Mouse (Mus musculus) liver, embryonic 16.5 days (tissue): ENCODE results near the gene Tmem59. TPM values are rescaled to one million over a fixed set of nuclear protein-coding genes. Genes with fewer than 3 reads are reported as not detected.

Experiments used
- ATAC-seq: fragments of 200-750 bp; cut with Nextera tagmentation; 2 replicates; pipeline ENCODE4 v1.8.0; 2017; ENCODE audit warnings: low read depth, mild to moderate bottlenecking, moderate number of reproducible peaks, moderate library complexity
- H3K27ac ChIP-seq: fragments of 300-500 bp; sonication (generic); 2 replicates; pipeline ENCODE4 v1.5.1; 2014; ENCODE audit warnings: mild to moderate bottlenecking, low read length
- H3K27me3 ChIP-seq: fragments of 300-500 bp; sonication (generic); 2 replicates; pipeline ENCODE4 v1.6.1; 2014; ENCODE audit warnings: low read depth, low read length, mixed read lengths; ENCODE audit not compliant: control insufficient read depth, insufficient read depth
- H3K36me3 ChIP-seq: fragments of 300-500 bp; sonication (generic); 2 replicates; pipeline ENCODE4 v1.6.1; 2014; ENCODE audit warnings: mild to moderate bottlenecking; ENCODE audit not compliant: control insufficient read depth, insufficient read depth
- H3K4me1 ChIP-seq: fragments of 300-500 bp; sonication (generic); 2 replicates; pipeline ENCODE4 v1.6.1; 2014; ENCODE audit warnings: low read depth, low read length, mixed read lengths; ENCODE audit not compliant: control insufficient read depth
- H3K4me2 ChIP-seq: fragments of 300-500 bp; sonication (generic); 2 replicates; pipeline ENCODE4 v1.6.1; 2014; ENCODE audit warnings: low read depth, low read length, mixed read lengths
- H3K4me3 ChIP-seq: fragments of 300-500 bp; sonication (generic); 2 replicates; pipeline ENCODE4 v1.5.1; 2014; ENCODE audit warnings: low read depth, mild to moderate bottlenecking, low read length
- H3K9ac ChIP-seq: fragments of 300-500 bp; sonication (generic); 2 replicates; pipeline ENCODE4 v1.6.1; 2014; ENCODE audit warnings: low read depth, low read length
- H3K9me3 ChIP-seq: fragments of 300-500 bp; sonication (generic); replicated peaks from 2 replicates; pipeline ENCODE4 v1.6.1; 2016; ENCODE audit warnings: low read length; ENCODE audit not compliant: control insufficient read depth
- WGBS: fragments of 180-500 bp; shearing (Covaris S2); extraction: QIAGEN DNeasy Blood & Tissue Kit; methylation state at CpG from one replicate; pipeline ENCODE4 v1.1.7; 2014; ENCODE audit not compliant: insufficient replicate concordance; 5-methylcytosine and 5-hydroxymethylcytosine counted together
- polyA plus RNA-seq: library from polyadenylated mRNA; unstranded; fragments of >200 nt; fragmentation: Nextera tagmentation; extraction: Ambion mirVana; gene quantifications from 2 replicates; pipeline ENCODE4 v1.2.1, GENCODE M21; 2015

Gene Tmem59
- polyA plus RNA-seq, 1 experiment from 2014 or later: 196 TPM

- no peak overlapping the region for H3K4me2 ChIP-seq
- no peak overlapping the region for H3K9ac ChIP-seq
- no peak for ATAC-seq
- no peaks in the 10 kb centered on the region for H3K36me3 ChIP-seq
- no peaks in the 10 kb centered on the region for H3K9me3 ChIP-seq
- 68% methylated on average over 5 of the region's 5 CpGs for WGBS
- H3K4me1 ChIP-seq: peaks cover 11% of the 10 kb centered on the region
- H3K27ac ChIP-seq: no peak overlapping the region
- H3K27me3 ChIP-seq: no peaks in the 10 kb centered on the region; the same call in 1 of the 2 replicates
- H3K4me3 ChIP-seq: no peak overlapping the region
Observed at GRCm38 (mm10) chr4:107211936-107212335, 33.7 kb downstream of the Tmem59 start.

- no peaks in the 10 kb centered on the region for H3K9me3 ChIP-seq
- peaks cover 26% of the 10 kb centered on the region for H3K4me1 ChIP-seq
- H3K27ac ChIP-seq: no peak overlapping the region
- no peak overlapping the region for H3K4me2 ChIP-seq
- no peaks in the 10 kb centered on the region; the same call in 1 of the 2 replicates for H3K27me3 ChIP-seq
- no peak overlapping the region for H3K9ac ChIP-seq
- ATAC-seq: no peak
- H3K36me3 ChIP-seq: no peaks in the 10 kb centered on the region
- 46% methylated on average over 12 of the region's 12 CpGs for WGBS
- H3K4me3 ChIP-seq: no peak overlapping the region
Observed at GRCm38 (mm10) chr4:107213279-107214011, 35.2 kb downstream of the Tmem59 start.

- WGBS: 23% methylated on average over 9 of the region's 9 CpGs
- no peak overlapping the region for H3K4me3 ChIP-seq
Observed at GRCm38 (mm10) chr4:107217574-107217973, 39.4 kb downstream of the Tmem59 start.

GRCm38 (mm10) chr4:107221524-107221923 lies 43.3 kb downstream of the Tmem59 start:
- Histone ChIP-seq H3K4me2 (no peak overlapping the region), H3K27me3 (no peaks in the 10 kb centered on the region), H3K9me3 (no peaks in the 10 kb centered on the region), H3K9ac (no peak overlapping the region), H3K27ac (no peak overlapping the region), H3K4me1 (peaks cover 36% of the 10 kb centered on the region), H3K4me3 (no peak overlapping the region), H3K36me3 (no peaks in the 10 kb centered on the region)
- 77% methylated on average over 5 of the region's 5 CpGs for WGBS
- ATAC-seq: no peak

More at GRCm38 (mm10) chr4:107217574-107217973, 39.4 kb downstream of the Tmem59 start:
- peaks cover 29% of the 10 kb centered on the region for H3K4me1 ChIP-seq
- peak; percentile 99 for ATAC-seq
- no peaks in the 10 kb centered on the region for H3K36me3 ChIP-seq
- H3K27ac ChIP-seq: peak overlapping the region; percentile 75
- no peaks in the 10 kb centered on the region; the same call in 1 of the 2 replicates for H3K27me3 ChIP-seq
- H3K4me2 ChIP-seq: peak overlapping the region; percentile 42
- no peaks in the 10 kb centered on the region for H3K9me3 ChIP-seq
- peak overlapping the region; percentile 47 for H3K9ac ChIP-seq

DNA sequence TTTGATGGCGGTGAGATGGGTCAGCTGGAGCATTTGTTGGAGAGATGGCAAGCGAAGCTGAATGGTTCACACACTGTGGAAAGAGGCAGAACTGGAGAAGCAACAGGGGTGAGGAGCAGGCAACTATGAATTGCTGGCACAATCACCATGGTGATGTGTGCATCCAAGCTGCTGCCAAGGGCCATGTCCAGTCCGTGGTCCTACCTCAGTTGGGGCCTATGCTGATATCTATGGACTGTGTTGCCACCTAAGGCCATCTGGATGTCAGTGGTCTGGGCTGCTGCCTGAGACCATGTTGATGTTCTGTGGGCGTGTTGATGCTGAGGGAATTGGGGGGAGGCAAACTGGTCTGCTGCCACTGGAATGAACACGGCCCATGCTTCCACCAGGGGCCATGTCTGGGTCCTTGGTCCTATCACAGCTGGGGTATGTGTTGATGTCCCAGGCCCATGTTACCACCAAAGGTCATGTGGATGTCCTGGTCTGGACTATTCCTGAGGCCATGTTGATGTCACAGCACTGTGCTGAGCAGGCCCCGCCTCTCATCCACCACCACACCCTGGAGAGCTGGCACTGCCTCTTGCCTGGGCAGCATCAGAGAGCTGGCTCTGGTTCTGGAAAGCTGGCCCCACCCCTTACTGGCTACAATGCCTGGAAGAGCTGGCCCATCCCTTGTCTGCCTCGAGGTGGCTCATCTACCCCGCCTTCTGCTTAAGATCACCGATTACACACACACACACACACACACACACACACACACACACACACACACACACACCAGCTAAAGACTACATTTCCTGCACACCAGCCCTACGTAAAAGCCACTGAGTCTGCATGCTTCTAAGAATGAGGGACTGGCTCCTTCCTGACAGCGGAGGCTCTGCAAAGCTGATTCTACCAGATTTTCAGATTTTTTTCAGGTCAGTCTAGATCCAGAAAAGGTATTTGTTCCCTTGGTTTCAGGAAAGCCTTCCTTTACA lies 45.3 kb downstream of the Tmem59 start:
- no peak overlapping the region for H3K4me3 ChIP-seq
- no peak overlapping the region for H3K27ac ChIP-seq
- H3K4me1 ChIP-seq: peaks cover 17% of the 10 kb centered on the region
- H3K4me2 ChIP-seq: no peak overlapping the region
- H3K27me3 ChIP-seq: no peaks in the 10 kb centered on the region
- H3K9me3 ChIP-seq: no peaks in the 10 kb centered on the region
- WGBS: 60% methylated on average over 11 of the region's 11 CpGs
- peak; percentile 71 for ATAC-seq
- H3K36me3 ChIP-seq: no peaks in the 10 kb centered on the region
- no peak overlapping the region for H3K9ac ChIP-seq

- WGBS: 36% methylated on average over 2 of the region's 2 CpGs
- H3K4me1 ChIP-seq: peaks cover 9% of the 10 kb centered on the region
Observed at GRCm38 (mm10) chr4:107226313-107226712, 48.1 kb downstream of the Tmem59 start.

DNA sequence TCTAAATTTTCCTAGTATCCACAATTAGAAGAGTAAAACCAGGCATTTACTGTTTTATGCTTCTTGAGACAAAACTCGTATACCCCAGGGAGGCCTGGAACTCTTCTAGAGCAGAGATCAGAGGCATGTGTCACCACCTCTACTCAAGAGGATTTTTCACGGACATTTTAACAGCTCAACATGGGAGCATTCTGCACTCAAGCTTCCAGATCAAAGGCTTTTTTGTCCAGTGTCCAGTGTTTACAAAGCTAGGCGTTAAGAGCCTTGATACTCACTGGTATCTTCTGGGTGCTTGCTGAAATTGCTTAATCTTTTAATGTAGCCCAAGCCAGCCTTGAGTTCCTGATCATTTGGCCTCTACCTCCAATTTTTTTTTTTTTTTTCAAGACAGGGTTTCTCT lies 54.0 kb downstream of the Tmem59 start:
- no peaks in the 10 kb centered on the region for H3K9me3 ChIP-seq
- H3K9ac ChIP-seq: no peak overlapping the region
- no peak overlapping the region for H3K4me3 ChIP-seq
- 69% methylated on average over 3 of the region's 3 CpGs for WGBS
- no peaks in the 10 kb centered on the region for H3K4me1 ChIP-seq
- H3K27ac ChIP-seq: no peak overlapping the region
- ATAC-seq: no peak
- no peak overlapping the region for H3K4me2 ChIP-seq
- H3K36me3 ChIP-seq: no peaks in the 10 kb centered on the region; the same call in 1 of the 2 replicates
- no peaks in the 10 kb centered on the region for H3K27me3 ChIP-seq

More at GRCm38 (mm10) chr4:107226313-107226712, 48.1 kb downstream of the Tmem59 start:
- Histone ChIP-seq H3K9ac (no peak overlapping the region), H3K4me2 (no peak overlapping the region), H3K27me3 (no peaks in the 10 kb centered on the region), H3K4me3 (no peak overlapping the region), H3K27ac (no peak overlapping the region), H3K9me3 (no peaks in the 10 kb centered on the region), H3K36me3 (no peaks in the 10 kb centered on the region)
- ATAC-seq: no peak

DNA sequence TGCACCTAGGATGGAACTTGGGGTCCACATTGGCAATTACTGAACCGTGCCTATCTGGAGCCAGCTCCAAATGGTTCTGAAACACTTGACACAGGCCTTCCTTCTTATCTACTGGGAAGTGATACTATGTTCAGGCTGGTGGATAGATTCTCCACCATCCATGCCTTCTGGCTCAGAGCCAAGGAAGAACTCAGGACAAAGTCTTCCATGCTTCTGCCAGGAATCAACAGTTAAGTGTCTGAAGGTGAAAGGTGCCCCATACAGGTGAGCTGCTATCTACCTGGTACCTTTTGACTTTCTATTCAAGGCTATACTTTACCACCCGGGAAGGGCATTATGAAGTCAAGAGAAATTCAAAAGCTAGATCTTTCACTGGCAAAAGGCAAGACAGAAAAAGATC lies 60.1 kb downstream of the Tmem59 start:
- no peak overlapping the region for H3K9ac ChIP-seq
- peaks cover 4% of the 10 kb centered on the region for H3K36me3 ChIP-seq
- no peak overlapping the region for H3K4me2 ChIP-seq
- H3K4me3 ChIP-seq: no peak overlapping the region
- no peak for ATAC-seq
- no peaks in the 10 kb centered on the region for H3K27me3 ChIP-seq
- H3K4me1 ChIP-seq: no peaks in the 10 kb centered on the region
- no peaks in the 10 kb centered on the region for H3K9me3 ChIP-seq
- 75% methylated on average over 2 of the region's 2 CpGs for WGBS
- H3K27ac ChIP-seq: no peak overlapping the region
